Mouse (Mus musculus) heart, adult 2 months (tissue): Measurements from ENCODE around the gene Nr1h4.

ENCODE experiments used
- CTCF ChIP-seq: fragments of 200-600 bp; IDR thresholded peaks from 2 replicates; pipeline ENCODE4 v1.8.1; 2022; ENCODE audit warnings: antibody characterized with exemption, mild to moderate bottlenecking, moderate library complexity
- POLR2A ChIP-seq: fragments of 200-500 bp; IDR thresholded peaks from 2 replicates; pipeline ENCODE4 v1.6.1; 2011; ENCODE audit warnings: mild to moderate bottlenecking, low read depth, low read length, control low read depth; ENCODE audit not compliant: insufficient read depth

DNA sequence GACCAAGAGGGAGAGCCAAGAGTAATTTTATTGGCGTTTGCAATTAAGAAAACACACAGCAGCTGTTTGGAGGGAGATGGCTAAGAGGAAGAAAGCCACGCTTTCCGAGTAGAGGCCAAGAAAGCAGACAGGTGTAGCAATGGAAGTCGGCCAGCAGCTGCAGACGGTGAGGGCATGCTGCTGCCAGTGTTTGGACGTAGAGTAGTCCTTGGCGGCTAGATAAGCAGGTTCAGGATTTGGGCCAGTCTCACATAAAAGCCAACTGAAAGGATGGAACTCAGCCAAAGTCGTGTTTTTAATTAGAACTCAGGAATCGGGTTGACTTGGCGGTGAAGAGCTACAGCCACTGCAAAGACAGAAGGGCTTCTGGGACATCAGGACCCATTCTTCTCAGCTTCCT, 83.0 kb downstream of the Nr1h4 start:
- TF ChIP-seq POLR2A, result no peak
- TF ChIP-seq CTCF, result no peak
